Mouse (Mus musculus) urinary bladder, postnatal 14 days (tissue): ENCODE measurements at regions not wholly inside any gene's neighbourhood (a gene's known extent, or its start where the extent isn't known, plus 50 kb on each side); places are given as distances from the start of the nearest gene placed in this dataset.
A peak's percentile ranks its signal among the peaks of the same experiment; 100 is the strongest.
"Not testable (repeated sequence)": the region's sequence is repeated elsewhere in the genome, so short reads cannot be mapped to it uniquely, and the experiment has no call there.

ENCODE experiments used
- DNase-seq: peaks from one replicate; pipeline ENCODE4 v3.0.0; 2021; ENCODE audit warnings: low spot score

DNA sequence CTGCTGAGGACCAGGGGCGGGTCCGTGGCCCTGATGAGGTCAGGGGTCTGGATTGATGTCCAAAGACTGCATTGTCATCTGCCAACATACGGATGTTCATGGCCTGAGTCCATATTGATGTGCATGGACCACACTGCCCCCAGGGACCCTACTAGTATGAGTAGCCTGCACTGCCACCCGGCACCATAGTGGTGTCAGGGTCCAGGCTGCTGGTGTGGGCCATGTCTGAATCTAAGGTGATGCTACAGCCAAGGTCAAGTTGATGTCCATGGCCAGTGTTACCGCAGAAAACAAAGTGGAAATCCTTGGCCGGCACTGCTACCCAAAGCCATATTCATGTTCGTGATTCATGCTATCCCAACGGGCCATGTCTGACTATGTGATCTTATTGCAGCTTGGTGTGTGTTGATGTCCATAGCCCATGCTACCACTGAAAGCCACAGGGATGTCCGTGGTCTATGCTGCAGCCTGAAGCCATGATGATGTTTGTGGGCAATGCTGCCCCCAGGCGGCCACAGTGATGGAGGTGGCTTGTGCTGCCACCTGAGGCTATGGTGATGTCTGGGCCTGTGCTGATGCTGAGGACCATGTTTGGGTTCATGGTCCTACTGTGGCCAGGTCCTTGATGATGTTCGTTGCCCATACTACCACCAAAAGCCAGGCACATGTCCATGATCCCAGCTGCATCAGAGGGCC, 130.5 kb downstream of the Iqub start:
- no peak for DNase-seq

DNA sequence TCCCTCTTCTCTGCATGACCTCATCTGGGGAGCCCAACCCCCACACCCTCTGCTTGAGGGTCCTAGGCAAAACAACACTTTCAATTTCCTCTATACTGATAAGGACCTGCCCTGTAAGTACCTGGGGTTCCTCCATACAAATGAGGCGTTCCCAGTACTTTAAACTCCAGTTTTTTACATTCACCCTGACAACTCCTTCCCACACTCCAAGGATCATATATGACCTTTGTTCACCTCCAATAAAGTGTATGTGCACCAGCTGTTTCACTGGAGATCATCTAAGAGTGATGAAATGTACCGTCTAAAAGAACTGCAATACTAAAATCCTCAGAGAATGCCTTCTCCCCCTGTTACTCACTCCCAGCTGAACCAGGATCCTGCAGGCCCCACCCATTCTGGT, 135.0 kb downstream of the Iqub start:
- DNase-seq = no peak

DNA sequence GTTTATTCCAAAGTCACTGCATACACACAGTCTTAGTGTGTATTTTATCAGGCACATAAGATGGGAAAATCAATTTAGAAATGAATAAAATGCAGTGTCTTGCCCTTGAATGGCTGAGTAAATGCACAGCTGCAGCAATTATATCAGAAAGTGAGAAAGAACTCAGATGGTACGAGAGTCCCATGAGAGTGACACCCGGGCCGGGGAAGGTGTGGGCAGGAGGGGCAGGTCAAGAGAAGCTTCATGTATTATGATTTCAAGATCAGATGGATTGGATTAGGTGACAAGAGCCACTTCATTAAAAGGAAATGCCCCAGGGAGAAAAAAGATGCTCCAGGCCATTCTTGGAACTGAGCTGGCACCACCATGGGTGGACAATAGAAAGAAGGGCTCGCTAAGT, 138.1 kb downstream of the Iqub start:
- DNase-seq = no peak

DNA sequence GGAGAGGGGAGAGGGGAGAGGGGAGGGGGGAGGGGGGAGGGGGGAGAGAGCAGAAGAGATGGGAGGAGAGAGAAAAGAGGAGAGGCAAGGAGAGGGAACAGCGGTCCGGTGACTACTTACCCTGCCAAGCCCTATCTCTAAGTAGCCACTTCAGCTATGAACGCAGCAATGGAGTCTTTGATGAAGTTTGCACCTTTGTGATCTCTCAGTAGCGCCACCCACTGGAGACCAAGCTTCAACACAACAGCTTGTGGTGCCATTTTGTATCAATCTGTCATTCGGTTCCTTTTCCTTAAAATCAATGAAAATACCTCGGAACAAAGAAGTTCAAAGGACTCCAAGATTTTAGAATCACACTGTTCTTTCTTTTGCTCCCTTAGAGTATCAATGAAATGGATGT, 141.7 kb downstream of the Iqub start:
- DNase-seq = no peak

DNA sequence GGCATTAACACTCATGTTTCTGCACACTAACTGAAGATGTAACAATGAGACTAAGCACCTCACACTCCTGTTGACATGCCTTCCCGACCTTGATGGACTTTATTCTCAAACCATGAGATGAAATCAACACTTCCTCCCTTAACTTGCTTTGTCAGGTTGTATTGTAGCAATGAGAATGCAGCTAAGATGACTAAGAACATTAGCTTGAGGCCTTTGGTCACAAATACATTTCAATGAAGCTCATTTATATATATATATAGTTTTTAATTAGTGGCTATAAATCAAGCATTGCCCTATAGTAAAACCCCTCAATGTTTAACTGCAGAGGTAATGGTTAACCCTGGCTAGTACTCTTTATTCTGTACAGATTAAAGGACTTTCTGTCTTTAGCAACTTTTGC, 143.2 kb downstream of the Iqub start:
- no peak for DNase-seq

DNA sequence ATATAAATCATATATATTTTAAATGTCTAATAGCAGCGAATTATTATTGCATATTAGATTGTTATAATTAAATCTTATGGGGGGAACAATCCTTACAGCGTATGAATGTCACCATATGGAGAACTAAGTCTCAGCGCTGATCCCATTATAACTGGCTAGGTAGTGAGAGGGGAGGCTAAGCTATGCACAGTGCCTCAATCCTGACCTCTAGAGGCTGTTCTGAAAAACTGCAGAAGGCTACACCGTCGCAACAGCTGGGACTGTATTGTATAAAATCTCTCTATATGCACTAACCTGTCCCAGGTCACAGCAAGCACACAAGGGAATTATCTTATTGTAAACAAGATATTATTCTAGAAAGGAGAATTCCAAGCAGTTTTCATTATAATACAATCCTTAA, 164.0 kb downstream of the Iqub start:
- no peak for DNase-seq

DNA sequence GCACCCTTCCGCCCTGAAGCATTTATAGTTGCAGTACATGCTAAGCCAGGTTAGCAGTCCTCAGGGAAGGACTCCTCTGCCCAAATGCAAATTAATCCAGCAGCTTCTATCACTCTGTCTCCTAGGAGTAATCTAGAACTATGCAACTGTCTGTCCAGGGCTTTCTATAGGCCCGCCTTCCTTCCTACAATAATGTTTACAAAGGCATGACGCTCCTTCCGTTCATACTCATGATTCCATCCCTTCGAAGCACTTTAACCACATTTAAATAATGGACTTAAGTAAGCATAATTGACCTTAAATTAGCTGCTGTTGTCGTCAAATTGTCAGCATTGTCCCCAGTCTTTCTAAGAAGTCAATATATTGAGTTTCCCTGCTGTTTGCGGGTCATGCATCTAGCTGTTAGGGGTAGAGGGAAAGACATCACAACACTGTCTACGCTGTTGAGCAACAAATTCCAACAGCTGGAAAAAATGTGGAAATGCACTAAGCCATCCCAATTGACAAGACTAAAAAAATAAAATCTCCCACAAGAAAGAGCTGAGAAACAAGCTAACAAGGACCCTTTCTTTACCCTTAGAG, 166.3 kb downstream of the Iqub start:
- DNase-seq = no peak

DNA sequence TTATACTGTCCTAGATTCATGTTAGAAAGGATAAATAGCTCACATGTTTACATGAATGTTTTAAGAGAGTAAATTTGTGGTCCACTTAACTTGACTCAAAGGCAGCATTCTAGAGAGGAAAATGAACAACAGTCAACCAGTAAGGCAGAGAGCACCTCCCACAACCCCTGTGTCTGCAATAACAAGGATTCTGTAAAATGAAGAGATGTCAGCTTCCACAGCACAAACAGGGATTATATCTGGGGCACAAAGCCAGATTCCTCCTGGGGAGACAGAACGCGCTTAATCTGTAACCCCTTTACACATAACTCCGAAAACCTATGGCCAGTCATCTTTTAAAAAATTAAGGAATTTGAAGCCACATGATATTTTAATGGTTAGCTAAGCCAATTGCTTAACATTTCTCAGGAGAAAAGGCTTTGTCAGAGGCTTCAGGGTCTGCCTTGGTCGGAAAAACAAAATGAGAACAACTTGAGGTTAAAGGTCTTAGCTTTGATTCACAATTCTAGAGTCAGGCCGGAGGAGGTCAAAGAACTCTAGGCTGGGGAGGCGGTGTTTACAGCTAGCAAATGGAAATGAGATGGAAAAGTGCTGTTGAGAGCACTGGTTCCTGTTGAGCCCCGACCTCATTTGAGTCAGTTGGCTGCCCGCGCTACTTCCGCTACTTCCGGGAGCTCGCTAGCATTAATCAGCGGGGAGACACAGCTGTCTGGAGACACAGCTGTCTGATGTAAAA, 167.0 kb downstream of the Iqub start:
- DNase-seq = peak; percentile 26

DNA sequence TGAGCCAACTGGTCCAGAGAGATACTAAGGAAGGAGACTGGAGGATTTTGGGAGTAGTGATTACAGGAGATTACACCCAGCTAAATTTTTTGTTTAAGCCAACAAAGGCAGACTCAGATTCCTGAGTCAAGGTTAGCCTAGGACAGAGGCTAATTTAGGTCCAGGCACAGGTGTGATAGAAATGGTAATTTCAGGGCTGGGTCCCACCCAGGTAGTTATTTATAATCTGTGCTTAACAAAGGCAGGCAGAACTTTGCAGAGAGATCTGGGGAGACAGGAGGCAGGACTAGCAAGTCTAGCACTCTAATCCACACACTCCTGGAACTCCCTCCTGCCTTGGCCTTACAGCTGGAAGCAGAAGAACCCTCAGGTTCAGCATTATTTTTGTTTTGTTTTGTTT, 172.4 kb downstream of the Iqub start:
- no peak for DNase-seq

DNA sequence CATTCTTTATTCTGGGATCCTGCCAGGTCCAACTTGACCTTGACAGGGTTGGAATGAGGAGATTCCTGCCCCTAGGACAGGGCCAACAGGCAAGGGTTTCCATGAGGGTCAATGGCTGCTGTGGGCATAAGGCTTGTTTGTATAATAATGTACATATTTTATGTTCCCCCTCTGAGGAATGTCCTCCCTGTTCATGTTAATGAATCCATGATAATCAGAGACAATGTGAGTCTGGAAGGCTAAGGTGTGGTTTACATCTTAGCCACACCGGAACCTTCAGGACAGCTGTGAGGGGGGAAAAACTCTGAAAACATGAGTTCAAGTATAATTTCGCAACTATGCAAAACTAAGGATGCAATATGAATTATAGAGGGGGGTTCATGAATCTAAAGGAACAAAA, 172.8 kb downstream of the Iqub start:
- no peak for DNase-seq

DNA sequence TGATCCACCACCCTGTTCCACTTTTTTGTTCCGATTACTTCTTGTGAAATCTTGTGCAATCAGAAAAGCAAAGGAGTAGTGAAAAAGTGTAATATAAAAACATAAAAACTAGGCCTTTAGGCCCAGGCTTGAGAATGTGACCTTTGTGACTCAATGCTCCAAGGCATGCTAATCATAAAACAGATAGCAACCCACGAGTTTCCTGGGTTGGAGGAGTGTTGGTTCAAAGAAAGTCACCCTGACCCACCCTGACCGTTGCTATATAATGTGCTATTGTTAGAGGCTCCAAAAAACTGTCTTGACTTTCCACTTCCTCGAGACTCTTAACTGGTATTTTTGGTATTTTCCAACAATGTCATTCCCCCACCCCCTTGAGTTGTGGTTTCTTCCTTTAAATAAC, 172.2 kb upstream of the Slc13a1 start:
- DNase-seq = not testable (repeated sequence)

DNA sequence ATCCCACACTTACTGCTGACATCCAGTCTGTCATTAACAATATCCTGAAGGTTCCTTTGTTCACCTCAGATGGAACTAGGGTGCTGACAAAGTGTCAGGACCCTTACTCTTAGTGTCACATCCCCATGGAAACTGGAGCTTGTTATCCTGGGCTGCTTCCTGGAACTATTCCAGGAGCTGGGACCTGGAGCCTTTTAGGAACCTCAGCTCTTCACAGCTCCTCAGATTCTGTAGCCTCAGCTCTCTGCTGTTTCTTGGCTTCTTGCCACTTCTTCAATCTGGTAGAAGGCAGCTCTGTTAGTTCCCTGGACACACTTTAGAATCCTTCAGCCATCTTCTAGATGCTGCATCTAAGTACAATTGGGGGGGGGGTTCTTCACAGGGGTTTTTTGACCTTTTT, 157.3 kb upstream of the Slc13a1 start:
- DNase-seq = no peak

DNA sequence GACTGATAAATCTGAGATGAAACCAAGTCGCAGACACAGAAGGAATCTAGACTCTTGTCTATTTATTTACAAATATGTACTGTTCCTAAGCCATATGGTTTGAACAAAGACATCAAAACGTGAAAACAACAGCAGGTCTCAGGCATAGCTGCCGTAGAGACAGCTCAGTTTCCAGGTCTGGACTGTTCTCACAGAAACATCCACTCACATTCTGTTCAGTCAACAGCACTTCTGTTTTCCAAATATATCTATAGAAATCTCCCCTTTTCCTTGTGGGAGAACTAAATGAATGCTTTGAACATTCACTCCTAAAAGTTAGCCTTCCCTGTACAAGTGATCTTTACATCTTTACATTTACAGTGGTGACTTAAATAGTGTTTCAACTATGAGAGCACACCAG, 156.8 kb upstream of the Slc13a1 start:
- DNase-seq = no peak

DNA sequence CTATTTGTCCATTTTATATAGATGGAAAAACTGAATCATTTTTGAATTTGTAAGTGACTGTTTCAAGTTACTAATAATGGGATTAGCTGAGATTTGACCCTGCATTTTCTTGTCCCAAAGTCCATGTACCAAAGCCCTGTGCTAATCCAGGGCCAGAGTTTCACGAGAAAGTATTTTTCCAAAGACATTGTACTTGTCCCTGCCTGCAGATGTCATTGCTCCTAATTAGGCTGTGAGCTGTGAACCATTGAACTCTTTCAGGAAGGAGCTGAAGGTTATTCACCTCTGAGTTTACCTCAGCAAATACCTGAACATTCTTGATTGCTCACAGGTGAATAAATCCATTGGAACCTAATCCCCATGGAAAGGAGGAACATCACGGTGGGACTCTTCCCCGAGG, 154.5 kb upstream of the Slc13a1 start:
- no peak for DNase-seq

DNA sequence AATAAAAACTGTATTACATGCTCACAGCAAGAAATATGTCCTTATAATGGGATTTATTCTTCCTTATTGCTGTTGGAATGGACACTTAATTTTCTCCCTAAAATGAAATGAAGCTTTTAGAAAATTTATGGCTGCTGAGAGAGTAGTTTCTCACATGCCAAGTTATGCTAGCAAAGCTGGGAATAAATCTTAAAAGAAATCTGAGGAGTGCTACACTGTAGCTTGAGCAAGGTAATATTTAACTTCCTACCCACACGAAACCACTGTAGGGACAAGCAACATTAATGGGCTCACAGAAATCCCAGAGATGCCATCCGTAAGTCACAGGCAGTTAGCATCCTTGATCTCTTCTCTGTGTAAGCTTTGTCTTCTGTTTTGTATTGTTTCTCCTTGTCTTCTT, 151.0 kb upstream of the Slc13a1 start:
- no peak for DNase-seq

DNA sequence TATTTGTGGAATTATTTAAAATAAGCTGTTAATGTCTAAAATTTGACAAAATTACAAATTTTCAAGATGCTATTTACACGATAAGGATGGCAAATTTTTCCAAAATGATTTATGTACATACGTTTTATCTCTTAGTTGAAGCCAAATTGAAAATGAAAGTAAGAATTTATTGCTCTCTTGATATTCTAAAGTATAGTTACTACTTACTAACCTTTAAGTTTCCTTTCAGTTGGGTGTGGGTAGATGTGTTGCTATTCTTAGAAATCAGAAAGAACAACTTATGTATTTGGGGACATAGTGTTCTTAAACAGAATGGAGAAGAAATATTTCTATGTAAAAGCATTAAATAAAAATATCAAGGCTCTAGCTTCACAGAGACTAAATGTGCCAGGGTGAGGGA, 142.8 kb upstream of the Slc13a1 start:
- no peak for DNase-seq

DNA sequence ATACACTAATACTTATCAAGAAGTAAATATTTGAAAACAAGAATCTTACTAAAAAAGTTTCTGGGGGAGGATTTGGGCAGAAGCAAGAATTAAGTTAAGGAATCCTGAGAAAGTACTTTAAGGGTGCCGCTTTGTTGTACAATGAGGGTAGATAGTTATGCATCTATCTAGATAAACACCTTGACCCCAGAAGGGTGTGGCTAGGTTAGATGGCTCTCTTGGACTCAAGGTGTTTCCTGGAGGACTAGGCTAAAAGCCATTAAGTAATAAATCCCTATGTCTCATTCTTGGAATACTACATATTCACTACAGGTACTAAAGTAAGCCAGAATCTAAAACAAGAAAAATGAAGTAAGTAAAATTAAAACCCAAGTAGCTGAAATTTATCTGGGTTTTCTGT, 141.9 kb upstream of the Slc13a1 start:
- DNase-seq = no peak

DNA sequence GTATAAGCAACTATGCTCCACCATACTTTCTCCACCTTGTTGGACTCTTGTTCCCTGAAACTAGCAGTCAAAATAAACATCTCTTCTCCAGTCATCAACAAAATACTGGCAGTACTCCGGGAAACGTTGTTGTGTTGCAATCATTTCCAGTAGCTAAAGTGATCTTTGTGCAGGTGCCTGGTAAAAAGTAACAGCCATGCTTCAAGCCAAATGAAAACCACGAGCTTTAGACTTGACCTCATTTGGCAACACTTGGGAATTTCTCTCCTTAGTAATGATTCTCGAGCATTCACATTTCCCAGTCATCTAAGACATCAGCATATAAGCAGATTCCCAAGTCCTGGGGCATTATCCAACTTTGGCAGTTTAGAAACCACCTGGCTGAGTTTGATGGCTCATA, 133.8 kb upstream of the Slc13a1 start:
- DNase-seq = no peak

DNA sequence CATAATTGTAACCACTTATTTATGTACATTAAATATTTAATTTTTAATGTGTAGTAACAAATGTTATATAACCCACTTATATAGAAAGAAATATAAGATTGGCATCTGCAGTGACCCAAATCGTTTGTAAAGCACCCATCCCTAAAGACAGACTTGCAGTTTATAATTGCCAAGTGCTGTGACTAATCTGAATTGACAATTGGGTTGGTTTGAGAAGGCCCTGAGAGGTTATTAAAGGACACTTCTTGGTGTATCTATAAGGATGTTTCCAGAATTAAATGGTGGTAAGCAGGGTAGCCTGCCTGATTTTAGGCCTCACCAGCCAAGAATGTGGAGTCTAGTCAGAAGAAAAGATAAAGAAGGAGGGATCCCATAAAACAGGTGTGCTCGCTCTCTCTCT, 133.3 kb upstream of the Slc13a1 start:
- no peak for DNase-seq

DNA sequence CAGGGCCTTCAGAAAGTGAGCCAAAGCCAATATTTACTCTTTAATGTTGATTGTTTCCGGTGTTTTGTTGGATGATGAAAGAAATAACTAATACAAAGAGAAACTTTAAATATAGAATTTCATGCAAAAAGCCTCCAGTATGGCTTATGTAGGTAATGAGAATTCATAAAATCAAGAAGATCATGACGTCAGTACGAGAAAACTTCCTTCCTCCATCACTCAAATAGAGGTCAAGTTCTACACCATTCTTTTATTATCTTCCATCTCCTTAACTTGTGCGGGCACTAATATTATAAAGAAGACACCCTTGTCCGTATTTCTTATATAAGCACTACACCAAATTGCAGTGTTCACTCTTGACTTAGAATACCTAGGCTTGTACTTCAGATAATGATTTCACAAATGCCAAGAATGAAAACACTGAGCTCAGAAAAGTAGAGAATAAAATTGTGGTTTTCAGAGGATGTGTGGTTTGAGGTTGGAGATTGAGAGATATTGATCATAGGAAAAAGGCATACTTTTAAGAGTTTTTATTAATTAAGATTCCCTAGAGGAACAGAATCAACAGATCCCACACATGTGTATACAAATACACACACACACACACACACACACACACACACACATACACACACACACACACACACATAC, 130.8 kb upstream of the Slc13a1 start:
- no peak for DNase-seq

DNA sequence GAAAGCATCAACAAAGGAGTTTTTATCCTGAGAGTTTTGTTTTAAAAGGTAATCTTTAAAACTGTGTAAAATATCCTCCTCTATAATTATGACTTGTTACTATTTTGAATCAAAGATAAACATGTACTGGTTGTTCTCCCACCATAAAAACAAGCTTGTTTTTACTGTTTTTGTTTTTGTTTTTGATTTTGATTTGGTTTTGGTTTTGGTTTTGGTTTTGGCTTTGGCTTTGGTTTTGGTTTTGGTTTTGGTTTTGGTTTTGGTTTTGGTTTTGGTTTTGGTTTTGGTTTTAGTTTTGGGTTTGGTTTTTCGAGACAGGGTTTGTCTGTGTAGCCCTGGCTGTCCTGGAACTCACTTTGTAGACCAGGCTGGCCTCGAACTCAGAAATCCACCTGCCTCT, 120.9 kb upstream of the Slc13a1 start:
- DNase-seq = not testable (repeated sequence)

DNA sequence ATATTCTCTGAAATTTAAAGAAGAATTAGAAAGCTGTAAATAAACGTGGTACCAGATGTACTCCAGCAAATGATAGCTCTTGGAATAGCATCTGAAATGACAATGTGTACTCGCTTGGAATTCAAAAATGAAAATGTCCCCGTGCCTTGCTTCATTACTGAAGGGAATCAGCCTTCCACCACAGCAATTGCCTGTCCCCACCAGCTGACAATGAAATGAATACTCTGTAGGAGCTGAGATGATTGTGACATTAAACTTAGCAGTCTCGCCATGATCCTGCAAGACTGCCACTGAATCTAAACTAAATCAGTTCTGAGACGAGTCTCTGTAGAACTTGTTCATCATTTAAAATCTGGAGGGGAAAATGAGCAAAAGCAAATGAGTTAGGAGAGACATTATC, 104.9 kb upstream of the Slc13a1 start:
- DNase-seq = no peak

DNA sequence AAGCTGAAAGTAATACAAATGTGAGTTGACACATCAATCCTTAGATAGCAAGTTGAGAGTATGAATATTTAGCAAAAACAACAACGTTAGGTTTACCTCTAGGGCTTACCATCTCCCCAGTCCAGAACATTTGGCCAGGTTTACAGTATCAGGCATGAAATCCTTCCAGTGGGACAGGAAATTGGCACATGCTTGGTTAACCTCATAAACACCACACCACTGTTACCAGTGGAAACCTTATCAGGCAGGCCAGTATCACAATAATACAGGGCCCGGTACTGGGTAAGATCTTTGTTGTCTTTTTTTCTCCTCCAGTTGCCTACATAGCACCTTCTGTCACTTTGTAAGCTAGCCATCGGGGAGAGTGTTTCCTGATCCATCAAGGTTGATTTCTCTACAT, 101.7 kb upstream of the Slc13a1 start:
- no peak for DNase-seq
